Mouse (Mus musculus): Measurements from ENCODE around the gene Olfr1132.

DNA sequence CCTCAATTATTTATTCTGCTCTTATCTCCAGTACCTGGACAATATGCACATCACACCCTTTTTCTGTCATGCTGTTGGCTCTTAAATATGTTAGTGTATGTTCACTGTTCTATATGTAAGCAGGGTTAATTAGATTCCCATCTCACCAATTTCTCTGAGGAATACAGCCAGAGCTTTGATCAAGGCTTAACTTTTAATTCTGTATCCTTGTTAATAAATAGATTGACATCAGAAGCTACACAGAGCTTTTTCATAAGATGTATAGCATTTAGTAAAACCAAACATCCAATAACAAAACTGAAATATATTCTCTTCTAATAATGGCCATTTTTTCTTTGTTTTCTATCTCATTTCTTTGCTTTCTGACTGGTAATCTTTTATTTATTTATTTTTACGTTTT lies 36.2 kb upstream of the Olfr1132 start, which contains the start of gene Olfr1135:
- TF ChIP-seq POLR2A (IDR thresholded peaks at IDR 0.05; ENCODE audit: low read depth, low read length) (no peak), CTCF (conservative IDR thresholded peaks at IDR 0.05; ENCODE audit: insufficient read depth, insufficient read length, low read depth, low read length) (no peak)

All from kidney, adult 2 months (tissue).